Mouse (Mus musculus) kidney, adult 11 months (tissue): ENCODE measurements at regions not wholly inside any gene's neighbourhood (a gene's known extent, or its start where the extent isn't known, plus 50 kb on each side); places are given as distances from the start of the nearest gene placed in this dataset.

Experiments used
- DNase-seq: peaks from one replicate; pipeline ENCODE4 v3.0.0; 2022

- DNase-seq = no peak
These were observed 54.2 kb upstream of the Rfpl4b start for GRCm38 (mm10) chr10:38875667-38876245.

- DNase-seq = no peak
These were observed 57.7 kb upstream of the Rfpl4b start for GRCm38 (mm10) chr10:38879271-38879670.

- DNase-seq = no peak
These were observed 59.1 kb upstream of the Rfpl4b start for GRCm38 (mm10) chr10:38880642-38881187.

GRCm38 (mm10) chr10:38882154-38882553 lies 60.6 kb upstream of the Rfpl4b start:
- DNase-seq = peak; percentile 13

- no peak for DNase-seq
These were observed 62.4 kb upstream of the Rfpl4b start for GRCm38 (mm10) chr10:38883816-38884599.

GRCm38 (mm10) chr10:38884641-38885040 lies 63.1 kb upstream of the Rfpl4b start:
- DNase-seq = no peak

GRCm38 (mm10) chr10:38886441-38886840 lies 64.9 kb upstream of the Rfpl4b start:
- DNase-seq = no peak

- DNase-seq = no peak
These were observed 66.3 kb upstream of the Rfpl4b start for GRCm38 (mm10) chr10:38887896-38888295.

- no peak for DNase-seq
These were observed 70.6 kb upstream of the Lama4 start for GRCm38 (mm10) chr10:38894706-38895105.

GRCm38 (mm10) chr10:38895656-38896055 lies 69.7 kb upstream of the Lama4 start:
- DNase-seq = no peak

- DNase-seq = peak; percentile 21
These were observed 67.7 kb upstream of the Lama4 start for GRCm38 (mm10) chr10:38897573-38897972.

- DNase-seq = no peak
These were observed 59.2 kb upstream of the Lama4 start for GRCm38 (mm10) chr10:38906121-38906520.

GRCm38 (mm10) chr10:38907835-38908234 lies 57.5 kb upstream of the Lama4 start:
- DNase-seq = no peak

GRCm38 (mm10) chr10:38908277-38908676 lies 57.0 kb upstream of the Lama4 start:
- DNase-seq = peak; percentile 38

- DNase-seq = no peak
These were observed 56.1 kb upstream of the Lama4 start for GRCm38 (mm10) chr10:38909152-38909732.

- no peak for DNase-seq
These were observed 55.5 kb upstream of the Lama4 start for GRCm38 (mm10) chr10:38909843-38910242.

GRCm38 (mm10) chr10:38913013-38913412 lies 52.3 kb upstream of the Lama4 start:
- DNase-seq = no peak
